Mouse (Mus musculus) gastrocnemius, postnatal 14 days (tissue): ENCODE data around the gene Rassf10. TPM values are rescaled to one million over a fixed set of nuclear protein-coding genes. Genes with fewer than 3 reads are reported as not detected.
"Not testable (repeated sequence)": the region's sequence is repeated elsewhere in the genome, so short reads cannot be mapped to it uniquely, and the experiment has no call there.

Experiments
- DNase-seq: peaks from one replicate; pipeline ENCODE4 v3.0.0; 2021; ENCODE audit warnings: mixed read lengths
- intact Hi-C: fragments of 180-260 bp; cut with DNase I; formaldehyde crosslinking; loops from one replicate; pipeline ENCODE4 v1.15.1; 2025; ENCODE audit warnings: low total_unique reads
- long read RNA-seq, 2 experiments: library from polyadenylated mRNA; stranded (forward); transcript quantifications; one replicate each; pipeline ENCODE4 v2.0.0; 2021
- total RNA-seq, 2 experiments: library from RNA; stranded (reverse); gene quantifications; 2 replicates each; pipeline ENCODE4 v1.2.3; 2021

The Rassf10 gene
- under 1 TPM; 0.42 to 0.70 TPM for total RNA-seq
- long read RNA-seq, experiment 1 = 0 reads
- long read RNA-seq, experiment 2, partial matches to known transcripts = 0 of 3 reads
- long read RNA-seq, experiment 2, other reads (novel, unspliced or antisense) = 0 of 3 reads

GRCm38 (mm10) chr7:112953777-112954291 lies at the start of gene Rassf10:
TSS of gene Rassf10 (plus strand) at chr7:112953962.
- DNase-seq = peak; percentile 73
- intact Hi-C loops = no loop called here

GRCm38 (mm10) chr7:112906848-112907247 lies 46.9 kb upstream of the Rassf10 start:
- DNase-seq = no peak
- intact Hi-C loops = no loop called here

GRCm38 (mm10) chr7:112907468-112907867 lies 46.3 kb upstream of the Rassf10 start:
- no peak for DNase-seq
- intact Hi-C loops = no loop called here

GRCm38 (mm10) chr7:112909164-112909563 lies 44.6 kb upstream of the Rassf10 start:
- no peak for DNase-seq
- intact Hi-C loops = no loop called here

- DNase-seq = no peak
- intact Hi-C loops = no loop called here
Observed at GRCm38 (mm10) chr7:112912969-112913368, 40.8 kb upstream of the Rassf10 start.

- DNase-seq = no peak
- intact Hi-C loops = no loop called here
Observed at GRCm38 (mm10) chr7:112915571-112915970, 38.2 kb upstream of the Rassf10 start.

- intact Hi-C loops = no loop called here
- DNase-seq = no peak
Observed at GRCm38 (mm10) chr7:112917613-112918278, 36.0 kb upstream of the Rassf10 start.

- intact Hi-C loops = no loop called here
- peak; percentile 65 for DNase-seq
Observed at GRCm38 (mm10) chr7:112918279-112918991, 35.3 kb upstream of the Rassf10 start.

GRCm38 (mm10) chr7:112919845-112920244 lies 33.9 kb upstream of the Rassf10 start:
- peak; percentile 59 for DNase-seq
- intact Hi-C loops = loop anchor here (2.0 to 10.0 kb wide), 2 partner anchors 213 to 345 kb away; no protein-coding TSS in a partner anchor

GRCm38 (mm10) chr7:112922801-112923200 lies 31.0 kb upstream of the Rassf10 start:
- no peak for DNase-seq
- intact Hi-C loops = loop anchor here (10.0 kb wide), 1 partner anchor 342 kb away; no protein-coding TSS in a partner anchor

GRCm38 (mm10) chr7:112923712-112924111 lies 30.1 kb upstream of the Rassf10 start:
- DNase-seq = no peak
- intact Hi-C loops = loop anchor here (10.0 kb wide), 1 partner anchor 341 kb away; no protein-coding TSS in a partner anchor

- no peak for DNase-seq
- intact Hi-C loops = no loop called here
Observed at GRCm38 (mm10) chr7:112930669-112931068, 23.1 kb upstream of the Rassf10 start.

- DNase-seq, intact Hi-C loops: not testable (repeated sequence)
Observed at GRCm38 (mm10) chr7:112935876-112936275, 17.9 kb upstream of the Rassf10 start.

GRCm38 (mm10) chr7:112937089-112937488 lies 16.7 kb upstream of the Rassf10 start:
- DNase-seq = no peak
- intact Hi-C loops = no loop called here

GRCm38 (mm10) chr7:112938959-112939358 lies 14.8 kb upstream of the Rassf10 start:
- intact Hi-C loops = no loop called here
- DNase-seq = no peak

GRCm38 (mm10) chr7:112942567-112942966 lies 11.2 kb upstream of the Rassf10 start:
- intact Hi-C loops = no loop called here
- DNase-seq = no peak

- intact Hi-C loops = no loop called here
- DNase-seq = no peak
Observed at GRCm38 (mm10) chr7:112943056-112943455, 10.7 kb upstream of the Rassf10 start.

GRCm38 (mm10) chr7:112946706-112947105 lies 7.1 kb upstream of the Rassf10 start:
- intact Hi-C loops = no loop called here
- no peak for DNase-seq

- peak; percentile 12 for DNase-seq
- intact Hi-C loops = no loop called here
Observed at GRCm38 (mm10) chr7:112954351-112955102, 765 bp downstream of the Rassf10 start.
